Mouse (Mus musculus) lung, embryonic 14.5 days (tissue): ENCODE measurements at regions not wholly inside any gene's neighbourhood (a gene's known extent, or its start where the extent isn't known, plus 50 kb on each side); places are given as distances from the start of the nearest gene placed in this dataset.

Experiments
- ATAC-seq: fragments of 200-750 bp; cut with Nextera tagmentation; 2 replicates; pipeline ENCODE4 v1.8.0; 2017; ENCODE audit warnings: mild to moderate bottlenecking, moderate TSS enrichment, moderate library complexity; ENCODE audit not compliant: insufficient read depth
- DNase-seq: peaks from one replicate; pipeline ENCODE4 v3.0.0-alpha.2; 2015
- H3K27ac ChIP-seq: fragments of 300-500 bp; sonication (generic); 2 replicates; pipeline ENCODE4 v1.5.1; 2014; ENCODE audit warnings: low read depth, mild to moderate bottlenecking, moderate library complexity
- H3K27me3 ChIP-seq: fragments of 300-500 bp; sonication (generic); 2 replicates; pipeline ENCODE4 v1.6.1; 2014; ENCODE audit warnings: low read length, control low read depth; ENCODE audit not compliant: insufficient read depth
- H3K36me3 ChIP-seq: fragments of 300-500 bp; sonication (generic); 2 replicates; pipeline ENCODE4 v1.6.1; 2014; ENCODE audit warnings: control low read depth; ENCODE audit not compliant: insufficient read depth
- H3K4me1 ChIP-seq: fragments of 300-500 bp; sonication (generic); 2 replicates; pipeline ENCODE4 v1.6.1; 2014; ENCODE audit warnings: antibody characterized with exemption, control low read depth; ENCODE audit not compliant: insufficient read depth
- H3K4me2 ChIP-seq: fragments of 300-500 bp; sonication (generic); 2 replicates; pipeline ENCODE4 v1.6.1; 2014; ENCODE audit warnings: mild to moderate bottlenecking
- H3K4me3 ChIP-seq: fragments of 300-500 bp; sonication (generic); 2 replicates; pipeline ENCODE4 v1.5.1; 2014; ENCODE audit warnings: low read depth, low read length
- H3K9ac ChIP-seq: fragments of 300-500 bp; sonication (generic); 2 replicates; pipeline ENCODE4 v1.6.1; 2014
- H3K9me3 ChIP-seq: fragments of 300-500 bp; sonication (generic); 2 replicates; pipeline ENCODE4 v1.6.1; 2016; ENCODE audit warnings: low read depth, low read length, control low read depth
- CTCF ChIP-seq: IDR thresholded peaks from 2 replicates; pipeline ENCODE4 v1.5.1; 2016; ENCODE audit warnings: antibody characterized with exemption, low read depth
- WGBS: fragments of 180-500 bp; shearing (Covaris S2); extraction: QIAGEN DNeasy Blood & Tissue Kit; methylation state at CpG from one replicate; pipeline ENCODE4 v1.1.7; 2014; 5-methylcytosine and 5-hydroxymethylcytosine counted together

DNA sequence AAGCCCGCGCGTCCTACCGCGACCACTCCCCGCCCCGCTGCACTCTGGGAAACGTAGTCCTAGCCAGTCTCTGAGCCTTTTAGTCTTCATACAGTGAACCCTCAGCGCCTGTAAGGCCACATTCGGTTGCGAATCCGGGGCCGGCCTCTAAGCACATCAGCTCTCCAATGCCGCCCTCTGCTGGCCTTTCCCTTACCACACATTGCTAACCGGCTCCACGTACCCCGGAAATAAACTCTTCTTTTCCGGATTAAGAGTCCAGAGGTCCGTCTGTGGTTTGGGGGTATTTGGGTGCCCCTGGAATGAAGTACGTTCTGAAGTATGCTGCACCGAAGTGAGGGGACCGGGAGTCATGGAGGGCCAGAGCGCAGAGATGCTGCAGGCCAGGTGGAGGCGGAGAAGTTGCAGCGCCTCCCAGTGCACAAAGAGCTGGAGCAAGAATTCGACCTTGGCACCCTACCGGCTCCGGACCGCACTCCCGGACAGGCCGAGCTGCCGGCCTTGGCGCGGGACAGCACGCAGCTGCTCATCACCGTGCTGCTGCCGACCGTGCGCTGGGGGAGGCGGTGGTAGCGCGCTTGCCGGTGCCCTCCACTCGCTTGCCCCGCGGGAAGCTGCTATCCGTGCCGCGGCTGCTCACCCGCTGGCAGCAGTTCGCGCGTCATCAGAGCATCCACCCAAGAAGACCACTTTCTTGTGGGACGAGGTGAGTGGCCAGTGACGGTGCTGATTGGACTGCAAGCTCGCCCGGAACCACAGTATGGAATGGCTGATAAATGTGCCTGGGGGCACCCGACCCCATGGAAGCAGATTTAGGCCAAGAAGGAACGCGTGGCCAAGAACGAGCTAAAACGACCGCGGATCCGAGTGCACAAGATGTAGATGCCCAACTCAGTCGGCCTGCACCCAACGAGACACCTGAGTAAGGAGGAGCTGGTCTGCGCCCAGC lies 62.0 kb upstream of the Cp start:
- WGBS = under 1% methylated on average over 68 of the region's 68 CpGs
- Histone ChIP-seq H3K27me3 (no peaks in the 10 kb centered on the region), H3K27ac (peak overlapping the region; percentile 84), H3K9ac (peak overlapping the region; percentile 82), H3K4me3 (peak overlapping the region; percentile 86), H3K4me2 (peak overlapping the region; percentile 84), H3K36me3 (0 out of 2 replicates have a peak, but pooled peaks cover 3% of the 10 kb centered on the region), H3K9me3 (no peaks in the 10 kb centered on the region), H3K4me1 (0 out of 2 replicates have a peak, but pooled peaks cover 3% of the 10 kb centered on the region)
- ATAC-seq (peak; percentile 99), DNase-seq (peak; percentile 98)
- TF ChIP-seq CTCF = peak; percentile 87

DNA sequence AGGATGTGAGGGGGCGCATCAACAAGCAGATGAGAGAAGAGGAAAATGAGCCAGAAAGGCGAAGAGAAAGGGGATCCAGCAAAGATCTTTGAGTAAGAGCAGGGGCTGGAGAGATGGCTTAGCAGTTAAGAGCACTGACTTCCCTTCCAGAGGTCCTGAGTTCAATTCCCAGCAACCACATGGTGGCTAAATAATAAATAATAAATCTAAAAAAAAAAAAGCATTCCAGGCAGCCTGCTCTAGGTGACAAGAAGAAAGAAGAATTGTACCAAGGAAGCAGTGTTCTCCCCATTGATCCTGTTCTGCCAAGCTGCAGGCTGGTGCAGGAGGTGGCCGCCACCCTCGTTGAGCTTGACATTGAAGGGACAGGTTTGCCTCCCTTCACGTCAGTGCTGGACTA lies 61.1 kb upstream of the Cp start:
- Histone ChIP-seq H3K9me3 (no peaks in the 10 kb centered on the region), H3K4me3 (peak overlapping the region; percentile 86), H3K4me2 (peak overlapping the region; percentile 84), H3K27me3 (no peaks in the 10 kb centered on the region), H3K4me1 (0 out of 2 replicates have a peak, but pooled peaks cover 3% of the 10 kb centered on the region), H3K36me3 (0 out of 2 replicates have a peak, but pooled peaks cover 3% of the 10 kb centered on the region), H3K9ac (peak overlapping the region; percentile 82), H3K27ac (no peak overlapping the region; the same call in 1 of the 2 replicates)
- ATAC-seq = no peak
- no peak for DNase-seq
- 36% methylated on average over 5 of the region's 5 CpGs for WGBS
- no peak for TF ChIP-seq CTCF

DNA sequence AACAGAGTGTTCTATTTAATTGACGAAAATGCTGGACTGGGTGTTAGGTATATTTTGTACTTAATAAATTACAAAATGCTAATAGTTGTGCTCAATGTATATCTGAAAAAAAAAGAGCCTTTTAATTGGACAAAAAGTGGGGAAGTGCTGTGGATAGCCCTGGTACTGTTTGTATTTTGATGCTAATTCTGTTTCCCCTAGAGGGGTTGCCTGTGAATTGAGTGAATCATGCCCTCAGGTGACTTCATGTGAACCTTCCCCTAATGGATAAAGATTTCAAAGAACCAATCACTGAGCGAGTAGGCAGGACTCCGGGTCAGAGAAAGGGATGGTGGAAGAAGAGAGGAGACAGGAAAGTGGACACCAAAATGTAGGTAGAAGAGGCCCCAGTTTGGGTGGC lies 59.7 kb upstream of the Cp start:
- Histone ChIP-seq H3K9me3 (no peaks in the 10 kb centered on the region), H3K27me3 (no peaks in the 10 kb centered on the region), H3K9ac (no peak overlapping the region), H3K4me3 (no peak overlapping the region), H3K27ac (no peak overlapping the region), H3K4me1 (0 out of 2 replicates have a peak, but pooled peaks cover 3% of the 10 kb centered on the region), H3K4me2 (peak overlapping the region; percentile 84), H3K36me3 (0 out of 2 replicates have a peak, but pooled peaks cover 3% of the 10 kb centered on the region)
- 93% methylated on average over 3 of the region's 3 CpGs for WGBS
- TF ChIP-seq CTCF = no peak
- DNase-seq (no peak), ATAC-seq (no peak)

DNA sequence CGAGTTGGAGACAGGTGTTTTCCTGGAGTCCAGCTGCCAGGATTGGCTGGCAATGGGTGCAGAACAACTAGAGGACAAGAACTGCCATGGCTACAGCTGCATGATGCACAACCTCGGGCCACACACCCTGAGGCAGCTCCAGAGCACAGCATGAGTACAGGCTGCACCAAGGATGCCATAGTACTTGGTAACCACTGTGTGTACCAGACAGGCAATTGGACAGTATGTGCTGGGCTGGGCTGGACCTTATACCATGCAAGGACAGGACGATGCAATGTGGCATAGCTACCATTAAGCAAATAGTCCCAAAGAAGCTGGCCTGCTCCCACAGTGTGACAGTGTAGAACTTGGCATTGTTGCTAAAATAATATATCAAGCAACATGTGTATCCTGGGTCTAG lies 54.6 kb upstream of the Cp start:
- Histone ChIP-seq H3K27me3 (no peaks in the 10 kb centered on the region), H3K4me3 (no peak overlapping the region), H3K36me3 (0 out of 2 replicates have a peak, but pooled peaks cover 3% of the 10 kb centered on the region), H3K4me2 (no peak overlapping the region), H3K4me1 (no peaks in the 10 kb centered on the region), H3K9ac (no peak overlapping the region), H3K9me3 (no peaks in the 10 kb centered on the region), H3K27ac (no peak overlapping the region)
- TF ChIP-seq CTCF = no peak
- DNase-seq (no peak), ATAC-seq (peak; percentile 42; the same call in 1 of the 2 replicates)
- WGBS = 86% methylated on average over 3 of the region's 3 CpGs

DNA sequence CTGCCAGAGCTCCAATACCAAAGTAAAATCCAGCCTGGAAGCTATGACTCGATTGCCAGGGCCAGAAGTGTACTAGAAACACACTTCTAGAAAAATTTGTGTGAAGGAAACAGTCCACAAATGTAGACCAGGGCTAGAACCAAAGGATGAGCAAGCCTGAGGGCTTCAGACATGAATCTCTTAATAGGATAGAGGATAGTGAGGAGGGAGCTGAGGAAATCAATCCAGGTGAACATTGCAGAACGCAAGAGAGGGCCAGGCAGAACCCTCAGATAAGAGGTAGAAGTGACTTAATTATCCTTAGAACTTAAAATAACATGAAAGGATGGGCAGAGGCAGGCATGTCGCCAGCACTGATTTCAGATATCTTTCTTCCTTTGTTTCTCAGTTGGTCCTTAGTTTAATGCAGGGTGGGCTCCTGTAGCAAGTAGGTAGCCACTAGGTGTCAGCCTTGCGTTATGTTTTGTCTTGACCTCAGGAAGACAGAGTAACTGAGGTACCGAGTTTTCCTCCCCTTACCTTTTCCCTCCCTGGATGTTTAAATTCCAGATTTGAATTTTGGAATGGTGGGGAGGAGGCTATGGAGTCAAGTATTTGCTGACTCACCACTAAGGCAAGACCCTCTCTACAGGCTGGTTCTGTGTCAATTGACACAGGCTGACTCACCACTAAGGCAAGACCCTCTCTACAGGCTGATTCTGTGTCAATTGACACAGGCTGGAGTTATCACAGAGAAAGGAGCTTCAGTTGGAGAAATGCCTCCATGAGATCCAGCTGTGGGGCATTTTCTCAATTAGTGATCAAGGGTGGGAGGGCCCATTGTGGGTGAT lies 52.2 kb upstream of the Cp start:
- Histone ChIP-seq H3K9ac (no peak overlapping the region), H3K27ac (no peak overlapping the region), H3K4me2 (no peak overlapping the region), H3K36me3 (no peaks in the 10 kb centered on the region), H3K9me3 (no peaks in the 10 kb centered on the region), H3K4me1 (no peaks in the 10 kb centered on the region), H3K4me3 (no peak overlapping the region), H3K27me3 (no peaks in the 10 kb centered on the region)
- DNase-seq (peak; percentile 86), ATAC-seq (peak; percentile 82)
- 27% methylated on average over 5 of the region's 5 CpGs for WGBS
- TF ChIP-seq CTCF = peak; percentile 78
